Mouse (Mus musculus) liver, adult 2 months (tissue): ENCODE results near the gene Tex33. TPM values are rescaled to one million over a fixed set of nuclear protein-coding genes. Genes with fewer than 3 reads are reported as not detected.
"Not testable (repeated sequence)": the region's sequence is repeated elsewhere in the genome, so short reads cannot be mapped to it uniquely, and the experiment has no call there.

Experiments used
- DNase-seq: peaks from one replicate; pipeline ENCODE4 v3.0.0-alpha.2; 2011; ENCODE audit warnings: low read depth, low spot score; ENCODE audit errors: extremely low read depth
- H3K27ac ChIP-seq: fragments of 200-500 bp; replicated peaks from 2 replicates; pipeline ENCODE4 v1.5.1; 2012; ENCODE audit warnings: low read depth, mild to moderate bottlenecking, control low read depth, inconsistent platforms, low read length; ENCODE audit not compliant: insufficient read depth
- H3K27me3 ChIP-seq: fragments of 200-500 bp; 2 replicates; pipeline ENCODE4 v1.6.1; 2012; ENCODE audit warnings: mild to moderate bottlenecking, moderate library complexity, low read length, inconsistent platforms; ENCODE audit not compliant: control insufficient read depth, insufficient read depth
- H3K36me3 ChIP-seq: fragments of 200-500 bp; 2 replicates; pipeline ENCODE4 v1.6.1; 2012; ENCODE audit warnings: low read length, inconsistent platforms; ENCODE audit not compliant: control insufficient read depth, insufficient read depth
- H3K4me1 ChIP-seq: fragments of 200-500 bp; 2 replicates; pipeline ENCODE4 v1.6.1; 2011; ENCODE audit warnings: low read length; ENCODE audit not compliant: control insufficient read depth, insufficient read depth
- H3K4me3 ChIP-seq: fragments of 200-500 bp; 2 replicates; pipeline ENCODE4 v1.5.1; 2011; ENCODE audit warnings: low read depth, mild to moderate bottlenecking, control low read depth, low read length, moderate library complexity; ENCODE audit not compliant: insufficient read depth
- H3K79me2 ChIP-seq: fragments of 200-500 bp; 2 replicates; pipeline ENCODE4 v1.6.1; 2012; ENCODE audit warnings: inconsistent platforms, mild to moderate bottlenecking, low read length, moderate library complexity; ENCODE audit not compliant: control insufficient read depth, insufficient read depth
- H3K9ac ChIP-seq: fragments of 200-500 bp; 2 replicates; pipeline ENCODE4 v1.6.1; 2012; ENCODE audit warnings: low read depth, mild to moderate bottlenecking, control low read depth, inconsistent platforms, low read length
- CTCF ChIP-seq: fragments of 200-500 bp; IDR thresholded peaks from 2 replicates; pipeline ENCODE4 v1.5.1; 2011; ENCODE audit warnings: low read depth, low read length, control low read depth
- POLR2A ChIP-seq: fragments of 200-500 bp; IDR thresholded peaks from 2 replicates; pipeline ENCODE4 v1.6.1; 2011; ENCODE audit warnings: low read length, control low read depth; ENCODE audit not compliant: insufficient read depth; ENCODE audit errors: extremely low read depth
- WGBS: fragments of 180-500 bp; shearing (Covaris S2); methylation state at CpG from one replicate; pipeline ENCODE4 v1.1.7; 2018; 5-methylcytosine and 5-hydroxymethylcytosine counted together
- polyA plus RNA-seq: library from polyadenylated mRNA; depleted of rRNA; stranded (reverse); fragments of >200 nt; gene quantifications from 2 replicates; pipeline ENCODE4 v1.2.3, GENCODE M21; 2012
- total RNA-seq: library from RNA; depleted of rRNA; stranded (reverse); fragments of >200 nt; gene quantifications from 2 replicates; pipeline ENCODE4 v1.2.3, GENCODE M21; 2014

Gene Tex33
- total and polyA plus RNA-seq, 2 experiments: not detected

- no peaks in the 10 kb centered on the region for H3K36me3 ChIP-seq
- peak overlapping the region; percentile 9; the same call in 1 of the 2 replicates for H3K27ac ChIP-seq
- no peak for TF ChIP-seq CTCF
- TF ChIP-seq POLR2A: no peak
- no peaks in the 10 kb centered on the region for H3K27me3 ChIP-seq
- H3K4me1 ChIP-seq: peaks cover 5% of the 10 kb centered on the region
- no peak overlapping the region for H3K4me3 ChIP-seq
- WGBS: 29% methylated on average over 3 of the region's 3 CpGs
- no peaks in the 10 kb centered on the region for H3K79me2 ChIP-seq
- DNase-seq: peak; percentile 64
- H3K9ac ChIP-seq: no peak overlapping the region
These were observed 44.0 kb downstream of the Tex33 start for GRCm38 (mm10) chr15:78351586-78352165.

GRCm38 (mm10) chr15:78344567-78344966 lies 51.1 kb downstream of the Tex33 start:
- Histone ChIP-seq H3K27me3 (no peaks in the 10 kb centered on the region), H3K4me1 (peaks cover 23% of the 10 kb centered on the region), H3K27ac (peak overlapping the region; percentile 86), H3K79me2 (no peaks in the 10 kb centered on the region), H3K36me3 (no peaks in the 10 kb centered on the region), H3K4me3 (no peak overlapping the region), H3K9ac (no peak overlapping the region)
- no peak for TF ChIP-seq CTCF
- TF ChIP-seq POLR2A: no peak
- 19% methylated on average over 3 of the region's 3 CpGs for WGBS
- DNase-seq: peak; percentile 96

- 11% methylated on average over 1 of the region's 1 CpGs for WGBS
- peak overlapping the region; percentile 86 for H3K27ac ChIP-seq
- H3K4me3 ChIP-seq: no peak overlapping the region
- H3K79me2 ChIP-seq: no peaks in the 10 kb centered on the region
- peaks cover 23% of the 10 kb centered on the region for H3K4me1 ChIP-seq
- TF ChIP-seq CTCF (no peak), POLR2A (no peak)
- peak; percentile 75 for DNase-seq
- no peaks in the 10 kb centered on the region for H3K27me3 ChIP-seq
- H3K9ac ChIP-seq: no peak overlapping the region
- H3K36me3 ChIP-seq: no peaks in the 10 kb centered on the region
These were observed 52.0 kb downstream of the Tex33 start for GRCm38 (mm10) chr15:78343683-78344082.

GRCm38 (mm10) chr15:78340919-78341318 lies 54.8 kb downstream of the Tex33 start:
- DNase-seq: peak; percentile 84
- 22% methylated on average over 7 of the region's 7 CpGs for WGBS
- H3K9ac ChIP-seq, H3K36me3 ChIP-seq, H3K27me3 ChIP-seq, H3K27ac ChIP-seq, H3K79me2 ChIP-seq, H3K4me3 ChIP-seq: not testable (repeated sequence)
- peaks cover 23% of the 10 kb centered on the region for H3K4me1 ChIP-seq

GRCm38 (mm10) chr15:78339627-78340423 lies 55.9 kb downstream of the Tex33 start:
- H3K27ac ChIP-seq, H3K9ac ChIP-seq, H3K4me3 ChIP-seq, H3K79me2 ChIP-seq, H3K27me3 ChIP-seq, H3K36me3 ChIP-seq, DNase-seq: not testable (repeated sequence)
- peaks cover 17% of the 10 kb centered on the region for H3K4me1 ChIP-seq
- TF ChIP-seq CTCF: peak; percentile 95
- WGBS: 38% methylated on average over 7 of the region's 7 CpGs

- no peaks in the 10 kb centered on the region for H3K27me3 ChIP-seq
- no peak overlapping the region for H3K27ac ChIP-seq
- no peak overlapping the region for H3K9ac ChIP-seq
- TF ChIP-seq POLR2A (no peak), CTCF (no peak)
- H3K36me3 ChIP-seq: no peaks in the 10 kb centered on the region
- no peak for DNase-seq
- H3K79me2 ChIP-seq: no peaks in the 10 kb centered on the region
- H3K4me3 ChIP-seq: no peak overlapping the region
- H3K4me1 ChIP-seq: no peaks in the 10 kb centered on the region
- WGBS: 79% methylated on average over 3 of the region's 3 CpGs
These were observed 61.3 kb downstream of the Tex33 start for GRCm38 (mm10) chr15:78334380-78334779.
